ENCODE assay signal across 17 mouse cellular contexts in the genomic region with DNA sequence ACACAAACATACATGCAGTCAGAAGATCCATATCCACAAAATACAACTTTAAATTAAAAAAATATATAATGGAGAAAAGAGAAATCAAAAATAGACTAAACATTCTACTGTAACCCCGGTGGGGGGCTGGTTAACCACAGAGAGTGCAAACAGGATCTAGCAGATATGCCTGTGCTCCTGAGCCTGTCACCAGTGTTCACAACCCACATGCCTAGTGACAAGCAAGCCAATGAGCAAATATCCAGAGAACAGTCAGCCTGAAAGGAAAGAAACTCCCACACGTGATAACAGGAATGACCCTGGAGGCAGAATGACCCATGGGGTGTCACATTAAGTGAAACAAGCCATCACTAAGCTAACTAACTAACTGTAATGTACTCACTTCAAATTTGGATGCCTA. TPM values are rescaled to one million over a fixed set of nuclear protein-coding genes. Genes with fewer than 3 reads are reported as not detected.
DNase-seq lines count a peak whose midpoint lies in the region; ATAC-seq lines count a peak whose summit lies in the region.
"Had no signal": no experiment of that assay in that cellular context is flagged by ENCODE, and none has a peak within 500 bp of the region (broad histone marks: within the 10 kb centered on the region; RNA-seq: fewer than 3 reads in every experiment).

No protein-coding gene starts in this region.

- peak; percentile 51 for ATAC-seq in CD4-positive, CD25-positive, alpha-beta regulatory T cell, adult 4 months
- ATAC-seq in common myeloid progenitor, adult 5-6 weeks (replicated peaks; ENCODE audit: low read depth, poor library complexity, severe bottlenecking), result peak; percentile 50
- ATAC-seq: forebrain, embryonic 16.5 days; inflammation-experienced regulatory T-cells, adult 6 months; intestine, postnatal 0 days had no signal

- DNase-seq in thymus, postnatal 25 days, result peak; percentile 24
- no peak for DNase-seq in thymus, postnatal 4 days
- no peak for DNase-seq in left cerebral cortex, postnatal 14 days (ENCODE audit: low spot score in 2 of 2)
- no peak for DNase-seq in urinary bladder, adult 18-20 months (ENCODE audit: low spot score in 2 of 2)
- DNase-seq in neural tube, embryonic 10.5 days (ENCODE audit: extremely low spot score, low spot score), result no peak
- DNase-seq: adrenal gland, adult 2 months; adrenal gland, postnatal 25 days; B cell, adult 2 months; cerebellum, adult 18-20 months; cerebellum, postnatal 10 days; gastrocnemius, postnatal 10 days; heart, postnatal 36 days had no signal

- intact Hi-C loops in left cerebral cortex, postnatal 14 days (cut with DNase I), result no loop called here

RNA-seq across cellular contexts. Expression of gene Nod1, which starts 35.9 kb away (rescaled TPM):
- polyA plus RNA-seq in CD4-positive, CD25-positive, alpha-beta regulatory T cell, adult 4 months (2017; shearing (Covaris generic)), result 10 to 100 TPM; 17.0 to 18.6 TPM
- 3.2 and 3.5 TPM in 2 replicates for total RNA-seq in common myeloid progenitor, adult 5-6 weeks (2017)
- 1 to 10 TPM; 3.0 to 3.2 TPM for total RNA-seq in left cerebral cortex, postnatal 14 days (2021)

RNA-seq across cellular contexts. Expression of gene Ggct, which starts 56.3 kb away (rescaled TPM):
- polyA plus RNA-seq in CD4-positive, CD25-positive, alpha-beta regulatory T cell, adult 4 months (2017; shearing (Covaris generic)), result 10 to 100 TPM; 19.8 to 34.0 TPM
- 29.9 and 32.4 TPM in 2 replicates for total RNA-seq in common myeloid progenitor, adult 5-6 weeks (2017)
- total RNA-seq in left cerebral cortex, postnatal 14 days (2021), result 10 to 100 TPM; 29.9 to 32.5 TPM
